Mouse (Mus musculus) 416B (cell line): ENCODE data around the gene Parn.
"Not testable (repeated sequence)": the region's sequence is repeated elsewhere in the genome, so short reads cannot be mapped to it uniquely, and the experiment has no call there.

Source experiments
- DNase-seq: peaks from one replicate; pipeline ENCODE4 v3.0.0; 2011; ENCODE audit warnings: low read depth

The Parn gene

DNA sequence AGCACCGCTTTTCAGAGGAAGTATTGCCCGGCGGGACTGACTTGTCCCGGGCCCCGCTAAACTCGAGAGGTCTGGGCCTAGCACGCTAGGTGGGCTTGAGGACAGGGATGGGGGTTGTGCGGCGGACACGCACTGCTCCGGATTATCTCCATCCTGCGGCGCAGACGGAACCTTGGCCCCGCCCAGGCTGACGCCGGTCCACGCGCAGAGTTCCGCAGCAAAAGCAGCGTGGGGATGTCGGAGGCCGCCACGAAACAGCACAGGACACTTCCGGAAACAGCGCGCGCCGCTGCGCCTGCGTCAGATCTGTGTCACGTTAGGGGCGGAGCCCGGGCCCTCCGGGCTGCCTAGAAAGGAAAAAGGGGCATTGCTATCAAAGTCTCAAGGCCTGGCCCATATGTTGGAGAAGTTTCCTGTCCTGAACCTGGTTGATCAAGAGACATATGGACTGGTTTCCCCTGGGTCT lies at the start of gene Parn:
TSS of gene Parn (minus strand) at position 293 of the 466 bp plus-strand sequence.
- DNase-seq = peak; percentile 93

DNA sequence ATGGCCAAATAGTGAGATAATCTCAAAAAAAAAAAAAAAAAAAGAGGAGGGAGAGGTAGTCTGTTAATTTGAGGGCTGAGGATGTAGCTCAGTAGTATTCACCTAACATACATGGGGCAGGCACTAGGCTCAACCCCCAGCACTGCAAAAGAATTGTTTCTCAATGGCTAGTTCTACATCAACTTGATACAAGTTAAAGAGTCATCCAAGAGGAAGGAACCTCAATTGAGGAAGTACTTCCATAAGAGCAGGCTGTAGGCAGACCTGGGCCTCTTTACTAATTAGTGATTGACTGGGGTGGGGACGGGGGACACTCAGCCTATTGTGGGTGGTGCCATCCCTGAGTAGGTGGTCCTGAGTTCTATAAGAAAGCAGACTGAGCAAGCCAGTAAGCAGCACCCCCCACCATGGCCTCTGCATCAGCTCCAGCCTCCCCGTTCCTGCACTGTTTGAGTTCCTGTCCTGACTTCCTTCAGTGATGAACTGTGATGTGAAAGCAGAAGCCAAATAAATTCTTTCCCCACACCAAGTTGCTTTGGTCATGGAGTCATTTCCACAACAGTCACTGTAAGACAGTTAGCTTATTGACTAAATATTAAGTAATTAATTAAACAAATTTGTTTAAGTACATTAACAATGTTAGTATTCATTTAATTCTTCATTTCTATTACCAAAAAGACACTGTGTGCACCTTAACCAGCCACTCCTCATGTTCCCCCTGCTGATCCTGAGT lies 49.0 kb upstream of the Parn start:
- peak; percentile 38 for DNase-seq

DNA sequence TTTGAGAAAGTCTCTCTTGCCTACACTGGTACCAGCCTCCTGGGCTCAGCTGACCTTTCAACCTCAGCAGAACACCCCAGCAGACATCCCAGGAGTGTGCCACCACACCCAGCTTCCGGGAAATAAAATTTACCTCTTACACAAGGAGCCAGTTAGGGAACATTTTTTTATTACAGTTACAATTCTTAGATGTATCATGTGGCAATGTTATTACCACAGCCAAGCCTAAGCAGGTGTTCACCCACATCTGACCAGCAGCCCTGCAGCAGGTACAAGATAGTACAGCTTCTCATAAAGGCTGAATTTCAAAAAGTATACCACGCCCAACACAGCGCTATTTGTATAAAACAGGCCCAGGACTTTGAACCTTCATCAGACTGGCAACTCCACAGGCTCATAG lies 46.9 kb upstream of the Parn start:
- no peak for DNase-seq

DNA sequence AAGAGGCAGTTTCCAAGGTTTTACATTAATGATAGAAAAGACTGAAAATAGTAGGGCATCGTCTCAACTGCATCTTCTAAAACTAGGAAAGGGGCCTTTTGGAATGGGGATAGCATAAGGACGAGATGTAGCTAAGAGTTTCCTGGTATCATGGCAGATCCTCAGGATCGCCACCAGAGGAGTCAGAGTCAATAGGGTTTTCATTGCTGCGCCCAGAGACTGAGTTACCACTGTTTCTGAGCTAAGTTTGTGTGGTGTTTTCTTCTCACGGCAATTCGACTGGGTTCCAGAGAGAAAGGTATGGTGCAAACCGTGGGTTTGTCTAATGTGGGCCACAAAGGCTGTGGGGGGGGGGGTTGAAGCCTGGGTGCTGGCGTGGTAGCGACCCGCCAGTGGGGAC lies 36.7 kb upstream of the Parn start:
- no peak for DNase-seq

DNA sequence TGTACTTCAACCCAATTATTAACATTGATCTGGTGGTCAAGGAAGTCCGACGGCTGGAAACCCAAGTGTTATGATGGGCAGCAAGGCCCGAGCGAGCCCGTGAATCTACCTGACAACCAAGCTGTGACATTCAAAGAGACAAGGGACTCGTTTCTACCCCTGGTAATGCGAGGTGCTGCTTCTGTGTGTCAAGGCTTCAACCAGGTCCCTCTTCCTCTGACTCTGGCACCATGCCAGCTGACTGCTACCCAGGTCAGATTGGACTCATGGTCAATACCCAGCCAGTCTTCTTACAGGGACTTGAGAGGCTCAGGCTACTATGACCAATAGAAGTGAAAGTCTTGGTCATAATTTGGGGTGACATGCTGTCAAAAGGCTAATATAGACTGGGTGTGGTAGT lies 34.2 kb upstream of the Parn start:
- no peak for DNase-seq

DNA sequence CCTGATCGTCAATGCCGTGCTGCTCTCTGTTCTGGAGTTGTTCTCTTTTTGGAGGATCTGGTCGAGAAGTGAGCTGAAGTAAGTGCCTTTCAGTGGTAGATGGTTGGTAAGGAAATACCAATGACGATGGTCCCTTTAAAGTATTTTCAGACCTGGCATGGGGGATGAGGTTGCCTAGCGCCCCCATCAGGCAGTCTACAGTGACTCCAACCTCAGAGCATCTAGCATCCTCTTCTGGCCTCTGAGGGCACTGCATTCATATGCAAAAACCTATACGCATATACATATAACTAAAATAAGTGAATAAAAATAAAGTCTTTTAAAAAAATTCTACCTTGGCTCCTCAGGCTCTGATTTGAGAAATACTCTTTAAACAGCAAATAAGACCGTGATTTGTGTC lies 31.0 kb upstream of the Parn start:
- peak; percentile 25 for DNase-seq

DNA sequence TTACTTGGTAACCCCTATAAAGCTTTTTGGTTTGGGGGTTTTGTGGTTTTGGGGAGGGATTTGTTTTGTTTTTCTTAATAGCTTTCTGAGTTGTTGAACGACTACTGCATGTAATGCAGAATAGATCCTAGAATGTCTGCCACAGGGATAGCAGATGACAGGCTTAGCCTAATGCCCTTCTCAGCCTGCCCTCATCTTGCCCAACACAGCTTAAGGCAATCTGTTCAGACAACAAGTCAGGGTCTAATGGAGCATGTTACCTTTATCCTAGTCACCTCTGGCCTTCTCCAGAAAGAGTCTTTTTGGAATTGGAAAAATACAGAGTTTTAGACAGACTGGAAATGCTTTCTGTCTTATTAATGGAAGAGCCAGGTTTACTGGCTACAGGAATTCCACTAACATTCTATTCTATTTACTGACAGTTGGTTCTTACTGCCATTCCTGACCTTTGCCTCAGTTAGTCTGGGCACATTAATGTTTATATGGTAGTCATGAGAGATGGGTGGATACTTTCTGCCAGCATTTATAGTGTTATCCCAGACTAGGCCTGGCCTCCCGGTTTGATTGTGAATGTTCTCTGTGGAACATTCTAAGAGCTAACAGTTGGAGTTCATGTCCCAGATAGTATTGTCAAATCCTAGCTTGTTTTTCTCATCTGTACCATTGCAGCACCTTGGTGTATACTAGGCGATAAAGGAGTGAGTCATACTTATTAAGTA lies 10.8 kb upstream of the Parn start:
- no peak for DNase-seq

DNA sequence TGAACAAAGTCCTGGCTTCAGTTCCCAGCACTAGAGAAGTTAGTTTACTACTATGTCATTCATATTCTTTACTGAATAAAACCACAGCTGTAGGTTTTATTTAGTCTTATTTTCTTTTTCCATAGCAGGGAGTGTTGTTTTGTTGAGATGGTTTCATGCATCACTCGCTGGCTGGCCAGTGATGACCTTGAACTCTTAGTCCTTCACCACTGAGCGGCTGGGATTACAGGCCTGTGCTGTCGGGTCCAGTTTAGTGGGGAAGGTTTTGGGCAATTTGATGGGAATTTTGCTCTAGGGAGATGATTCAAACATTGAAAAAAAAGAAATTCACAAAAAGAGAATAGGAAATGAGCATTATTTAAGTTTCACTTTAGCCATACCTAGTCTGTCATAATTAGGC lies 6.5 kb upstream of the Parn start:
- no peak for DNase-seq

DNA sequence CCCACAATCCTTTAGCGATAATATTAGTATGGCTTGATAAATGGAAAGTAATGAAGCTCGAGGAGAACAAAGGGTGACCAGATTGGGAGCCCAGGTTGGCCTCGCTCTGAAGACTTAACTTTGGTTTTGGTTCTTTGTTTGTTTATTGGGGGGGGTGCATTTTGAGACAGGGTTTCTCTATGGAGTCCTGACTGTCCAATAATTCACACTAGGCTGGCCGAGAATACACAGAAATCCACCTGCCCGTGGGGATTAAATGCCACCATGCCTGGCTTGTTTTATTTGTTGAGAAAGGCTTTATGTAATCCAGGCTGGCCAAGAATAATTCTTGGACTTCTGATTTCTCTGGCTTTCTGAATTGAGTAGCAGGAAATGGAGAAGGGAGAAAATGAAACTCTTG lies 5.1 kb upstream of the Parn start:
- DNase-seq = no peak

DNA sequence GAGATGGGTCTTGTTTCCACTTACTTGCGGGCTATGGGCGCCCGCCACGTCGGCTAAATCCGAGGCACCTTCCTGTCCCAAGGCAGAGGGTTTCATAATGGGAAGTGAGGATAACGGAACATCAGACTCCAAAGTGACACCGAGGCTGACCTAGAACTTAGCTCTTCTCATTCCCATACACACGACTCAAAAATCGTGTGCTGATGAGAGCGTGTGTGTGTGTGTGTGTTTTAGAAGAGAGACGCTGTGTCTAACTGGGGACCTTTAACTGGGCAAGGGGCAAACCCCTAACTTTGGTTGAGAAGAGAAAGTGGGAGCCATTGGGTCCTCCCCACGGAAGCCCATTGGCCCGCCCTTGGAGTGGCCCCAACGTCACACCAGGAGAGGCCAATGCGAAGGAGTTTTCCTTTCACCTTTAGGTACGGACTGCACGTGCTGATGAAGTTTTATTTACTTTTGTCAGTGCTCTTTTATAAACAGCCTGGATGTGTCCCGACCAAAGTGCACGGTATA lies 4.5 kb upstream of the Parn start:
- peak; percentile 80 for DNase-seq

DNA sequence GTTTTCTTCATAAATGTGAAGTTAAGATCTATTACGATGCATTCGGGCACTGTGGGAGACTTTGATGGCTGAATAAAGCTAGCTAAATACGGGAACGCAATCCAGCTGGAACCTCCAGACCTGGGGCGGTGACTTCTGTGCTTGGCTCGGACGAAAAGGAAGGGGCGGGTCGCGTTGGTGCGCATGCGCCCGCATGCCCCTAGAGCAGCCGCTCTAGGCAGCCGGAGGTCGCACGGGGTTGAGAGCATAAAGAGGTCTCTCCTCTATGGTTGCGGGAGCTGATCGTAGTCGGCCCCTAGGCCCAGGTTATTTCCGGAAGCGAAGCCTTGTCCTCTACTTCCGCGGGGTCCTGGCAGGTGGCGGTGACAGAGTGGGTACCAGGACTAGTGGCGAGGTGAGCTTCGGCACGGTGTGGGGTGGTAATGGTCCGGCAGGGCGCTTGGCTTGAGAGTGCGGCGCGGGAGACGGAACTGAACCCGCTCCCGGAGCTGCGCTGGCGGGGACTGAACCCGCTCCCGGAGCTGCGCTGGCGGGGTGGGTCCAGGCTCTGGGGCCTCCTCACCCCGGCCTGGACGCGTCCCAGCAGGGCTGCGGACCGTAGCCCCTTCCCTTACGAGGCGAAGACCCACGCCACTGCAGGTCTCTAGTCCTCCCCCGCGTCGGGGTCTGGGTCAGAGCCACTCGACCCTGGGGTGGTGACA lies 3.9 kb upstream of the Parn start, which contains the start of the genes Bfar and 3110001I22Rik:
TSS of gene Bfar (plus strand) at position 174 of the 701 bp plus-strand sequence.
TSS of gene 3110001I22Rik (plus strand) at position 245 of the 701 bp plus-strand sequence.
- peak; percentile 96 for DNase-seq

DNA sequence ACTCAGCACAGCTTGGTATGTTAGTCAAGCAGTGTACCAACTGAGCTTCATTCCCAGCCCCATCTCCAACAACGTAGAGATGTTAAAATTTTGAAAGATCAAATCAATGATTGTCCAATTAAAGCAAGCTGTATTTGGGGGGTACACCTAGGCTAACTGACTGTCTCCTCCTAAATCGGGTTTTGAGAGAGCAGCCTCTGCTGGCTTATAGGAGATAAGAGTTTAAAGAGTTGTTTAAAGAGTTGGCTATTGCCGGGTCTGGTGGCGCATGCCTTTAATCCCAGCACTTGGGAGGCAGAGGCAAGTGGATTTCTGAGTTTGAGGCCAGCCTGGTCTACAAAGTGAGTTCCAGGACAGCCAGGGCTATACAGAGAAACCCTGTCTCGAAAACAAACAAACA lies 2.9 kb upstream of the Parn start:
- not testable (repeated sequence) for DNase-seq

DNA sequence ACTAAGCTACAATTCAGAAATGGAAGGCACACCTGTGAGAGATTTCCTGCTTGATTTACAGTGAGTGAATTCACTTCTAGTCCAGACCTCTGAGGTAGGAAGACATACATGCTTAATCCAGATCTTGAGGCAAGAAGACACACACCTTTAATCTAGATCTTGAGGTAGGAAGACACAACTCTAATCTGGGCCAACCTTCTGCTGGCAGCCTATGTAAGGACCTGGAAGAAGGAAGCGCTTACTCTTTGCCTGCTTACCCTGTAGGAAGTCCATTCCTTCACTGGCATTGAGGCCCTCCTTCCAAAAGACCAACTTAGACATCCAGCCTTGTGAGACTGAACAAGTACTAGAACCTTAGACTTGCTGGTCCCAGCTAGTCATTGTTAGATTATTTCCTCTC lies 1.3 kb upstream of the Parn start:
- no peak for DNase-seq

DNA sequence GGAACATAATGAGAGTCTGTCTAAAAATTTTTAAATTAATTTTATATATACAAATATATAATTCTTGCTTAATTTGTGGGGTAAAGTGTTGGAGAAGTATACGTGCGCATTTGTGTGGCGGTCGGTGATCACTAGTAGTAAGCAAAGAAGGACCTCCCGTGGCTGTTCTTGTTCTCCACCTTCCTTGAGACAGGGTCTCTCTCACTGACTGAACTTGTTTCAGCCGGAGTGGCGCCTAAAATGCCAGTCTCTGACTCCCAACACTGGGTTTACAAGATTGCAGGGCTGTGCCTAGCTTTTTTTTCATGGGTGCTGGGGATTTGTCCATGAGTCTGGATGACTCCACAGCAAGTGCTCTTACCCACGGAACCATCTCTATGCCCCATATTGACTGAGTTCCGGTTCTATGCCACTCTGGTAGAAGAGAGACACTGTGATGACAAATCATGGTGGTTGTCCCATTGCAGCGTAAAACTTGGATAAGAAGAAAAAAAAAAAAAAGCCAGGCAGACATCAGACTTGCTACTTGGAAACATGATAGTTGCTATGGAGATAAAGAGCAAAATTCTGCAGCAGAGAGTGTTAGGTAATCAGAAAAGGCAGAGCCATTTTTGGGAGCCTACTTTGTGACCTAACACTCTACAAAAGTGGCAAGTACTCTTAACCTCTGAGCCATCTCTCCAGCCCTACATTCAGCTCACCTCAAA lies 585 bp upstream of the Parn start:
- DNase-seq = no peak

DNA sequence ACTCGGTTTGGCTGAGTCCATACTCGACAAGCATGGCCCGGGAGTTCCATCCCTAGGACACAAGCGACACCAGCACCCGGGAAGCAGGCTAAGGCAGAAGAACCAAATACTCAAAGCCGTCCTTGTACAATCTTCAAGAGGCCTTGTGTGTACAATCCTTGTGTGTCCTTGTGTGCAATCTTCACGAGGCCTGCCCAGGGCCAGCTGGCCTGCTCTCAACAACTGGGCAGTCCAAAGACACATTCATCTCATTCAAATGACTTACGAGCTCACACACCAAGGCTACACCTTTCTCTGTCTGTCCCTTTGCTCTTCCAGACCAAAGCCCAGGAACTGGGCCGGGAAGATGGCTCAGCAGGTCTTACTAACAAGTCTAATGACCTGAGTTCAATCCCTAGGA lies 7.2 kb downstream of the Parn start:
- DNase-seq = no peak

DNA sequence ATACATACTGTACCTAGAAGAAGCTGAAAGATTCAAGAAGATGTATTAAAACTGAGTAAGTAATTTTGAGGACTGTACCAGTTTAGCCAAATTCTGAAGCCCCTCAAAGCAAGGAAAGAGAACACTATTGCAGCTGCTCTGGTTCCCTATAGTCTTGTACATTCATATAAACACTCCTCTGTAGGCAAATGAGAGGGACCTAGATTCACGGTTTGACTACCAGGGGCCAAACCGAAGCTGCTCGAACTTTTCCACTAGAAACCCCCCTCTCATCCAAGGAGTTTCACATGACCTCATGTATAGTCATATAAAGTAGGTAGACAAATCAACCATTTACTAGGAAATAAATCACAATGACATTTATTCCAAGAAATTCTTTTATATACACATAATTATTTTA lies 9.1 kb downstream of the Parn start:
- DNase-seq = no peak

DNA sequence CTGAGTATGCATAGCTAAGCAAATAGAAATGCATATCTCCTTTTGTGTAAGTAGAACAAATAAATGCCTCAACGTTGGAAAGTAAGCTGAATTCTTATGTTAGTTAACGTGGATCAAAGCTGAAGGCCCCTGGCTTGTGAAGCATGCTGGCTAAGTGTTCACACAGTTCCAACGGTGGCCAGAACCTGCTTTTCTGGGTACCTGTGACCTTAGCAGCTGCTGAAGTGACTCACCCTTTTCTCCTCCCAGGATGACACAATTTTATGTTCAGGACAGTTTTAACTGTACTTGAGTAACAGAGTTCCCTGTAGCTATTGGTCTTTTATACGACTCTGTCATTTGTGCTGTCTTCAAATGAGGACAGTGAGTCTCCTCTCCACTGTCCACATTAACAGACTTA lies 22.0 kb downstream of the Parn start:
- no peak for DNase-seq

DNA sequence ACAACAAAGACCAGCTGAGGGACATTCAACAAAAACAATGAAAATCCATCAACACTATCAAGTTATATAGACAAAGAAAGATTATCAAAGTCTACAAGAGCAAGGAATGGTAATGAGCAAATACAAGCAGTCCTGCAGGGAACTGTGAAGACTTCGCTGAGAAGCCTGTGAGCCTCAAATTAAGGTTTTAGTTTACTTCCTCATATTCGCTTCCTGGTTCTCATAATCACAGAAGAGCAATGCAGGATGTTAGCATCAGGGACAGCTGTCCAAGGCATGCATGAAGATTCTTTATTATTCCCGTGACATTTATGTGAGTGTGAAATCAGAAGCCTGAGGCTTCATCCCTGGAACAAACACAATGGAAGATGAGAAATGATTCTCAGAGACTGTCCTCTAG lies 23.5 kb downstream of the Parn start:
- peak; percentile 12 for DNase-seq

DNA sequence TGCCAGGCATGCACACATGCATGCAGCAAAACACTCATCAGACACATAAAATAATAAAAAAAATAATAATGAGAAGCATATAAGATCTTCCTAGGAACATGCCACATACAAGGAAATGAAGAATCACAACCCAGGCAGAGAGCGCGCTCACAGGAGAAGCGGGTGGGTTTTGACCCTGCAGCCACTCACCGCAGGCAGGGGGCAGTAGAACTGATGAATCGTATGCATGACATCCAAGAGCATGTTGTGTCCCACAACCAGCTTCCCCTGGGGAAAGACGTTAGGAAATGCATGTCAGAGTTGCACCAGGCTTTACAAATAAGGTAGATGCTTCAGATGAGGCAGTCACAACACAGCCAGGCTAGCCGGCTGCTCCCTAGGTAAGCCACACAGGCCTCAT lies 27.9 kb downstream of the Parn start:
- peak; percentile 10 for DNase-seq

DNA sequence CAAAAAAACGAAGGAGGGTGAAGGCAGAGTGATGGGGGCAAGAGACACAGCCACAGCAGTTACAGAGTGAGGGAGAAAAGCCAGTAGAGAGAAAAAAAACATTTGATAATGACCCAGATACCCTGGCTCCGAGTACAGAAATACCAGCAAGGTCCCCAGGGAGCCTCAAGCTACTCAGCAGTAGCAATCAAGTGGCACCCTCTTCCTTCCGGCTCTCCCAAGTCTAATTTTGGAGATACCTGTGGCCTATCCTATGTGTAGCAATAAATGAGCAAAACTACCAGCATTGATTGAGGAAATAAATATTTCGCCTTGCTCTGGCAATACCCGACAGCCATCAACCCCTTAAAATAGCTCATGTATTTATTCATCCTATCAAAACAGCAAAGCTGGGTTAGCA lies 28.5 kb downstream of the Parn start:
- DNase-seq = no peak

DNA sequence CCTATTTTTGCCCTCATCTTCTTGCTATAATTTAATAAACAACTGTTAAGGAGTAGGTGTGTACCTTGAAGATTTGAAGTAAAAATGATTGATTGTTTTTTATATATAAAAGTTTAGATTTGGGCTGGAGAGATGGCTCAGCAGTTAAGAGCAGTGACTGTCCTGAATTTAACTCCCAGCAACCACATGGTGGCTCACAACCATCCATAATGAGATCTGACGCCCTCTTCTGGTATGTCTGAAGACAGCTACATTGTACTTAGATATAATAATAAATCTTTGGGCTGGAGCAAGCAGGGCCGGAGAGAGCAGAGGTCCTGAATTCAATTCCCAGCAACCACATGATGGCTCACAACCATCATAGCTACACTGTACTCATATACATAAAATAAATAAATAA lies 29.8 kb downstream of the Parn start:
- DNase-seq = peak; percentile 6

DNA sequence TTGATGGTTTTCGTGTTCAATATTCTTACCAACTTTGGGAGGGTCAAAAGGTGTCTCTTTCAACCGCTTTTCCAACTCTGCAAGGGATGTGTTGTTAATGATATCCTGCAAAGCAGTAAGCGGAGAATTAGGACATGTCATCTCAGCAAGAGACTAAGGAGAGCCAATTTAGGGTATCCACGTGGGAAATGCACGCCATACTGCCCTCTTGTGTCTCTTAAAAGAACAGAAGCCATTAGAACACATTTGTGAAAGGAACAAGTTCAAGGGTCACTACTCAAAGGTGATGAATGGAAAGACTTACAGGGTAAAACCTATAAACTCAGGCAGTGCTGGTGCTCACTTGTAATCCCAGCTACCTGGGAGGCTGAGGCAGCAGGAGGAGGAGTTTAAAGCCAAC lies 39.6 kb downstream of the Parn start:
- peak; percentile 51 for DNase-seq
